Mouse (Mus musculus): ENCODE measurements at regions not wholly inside any gene's neighbourhood (a gene's known extent, or its start where the extent isn't known, plus 50 kb on each side); places are given as distances from the start of the nearest gene placed in this dataset.

GRCm38 (mm10) chr12:71618466-71618865 is 212.4 kb upstream of the Daam1 start:
- H3K4me3 ChIP-seq (ENCODE audit: low read depth, low read length): no peak overlapping the region

DNA sequence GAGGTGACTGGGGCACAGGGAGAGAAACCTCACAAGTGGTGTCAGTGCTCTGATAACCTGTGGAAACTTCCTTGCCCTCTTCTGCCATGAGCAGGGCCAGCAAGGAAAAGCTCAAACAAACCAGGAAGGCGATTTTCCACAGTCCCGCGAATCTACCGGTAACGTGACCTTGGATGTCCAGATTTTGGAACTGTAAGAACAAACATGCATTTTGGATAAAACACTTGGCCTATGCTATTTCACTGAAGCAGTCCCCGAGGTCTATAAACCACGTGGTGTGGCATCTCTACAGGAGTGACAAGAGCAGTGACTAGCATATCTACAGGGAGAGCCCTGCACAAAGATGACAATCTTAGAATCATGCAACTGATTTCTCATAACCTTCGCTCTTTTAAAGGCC is 211.9 kb upstream of the Daam1 start:
- no peaks in the 10 kb centered on the region for H3K27me3 ChIP-seq (ENCODE audit: insufficient read depth, low read length)
- TF ChIP-seq GATA2 (IDR thresholded peaks at IDR 0.05; ENCODE audit: borderline replicate concordance, low read depth, low read length): no peak
- H3K4me3 ChIP-seq (ENCODE audit: low read depth, low read length): no peak overlapping the region
- ATAC-seq (ENCODE audit: extremely low read depth, insufficient number of reproducible peaks, low FRiP score, poor library complexity, severe bottlenecking): no peak
- H3K4me1 ChIP-seq (ENCODE audit: insufficient read depth, low read depth, low read length): no peaks in the 10 kb centered on the region
- no peaks in the 10 kb centered on the region for H3K36me3 ChIP-seq (replicated peaks)
- H3K9me3 ChIP-seq (replicated peaks): no peaks in the 10 kb centered on the region
- DNase-seq (ENCODE audit: low spot score): no peak

More at GRCm38 (mm10) chr12:71618466-71618865, 212.4 kb upstream of the Daam1 start:
- Histone ChIP-seq H3K4me1 (ENCODE audit: insufficient read depth, low read depth, low read length) (no peaks in the 10 kb centered on the region), H3K36me3 (replicated peaks) (no peaks in the 10 kb centered on the region), H3K9me3 (replicated peaks) (no peaks in the 10 kb centered on the region), H3K27me3 (ENCODE audit: insufficient read depth, low read length) (no peaks in the 10 kb centered on the region)
- ATAC-seq (ENCODE audit: extremely low read depth, insufficient number of reproducible peaks, low FRiP score, poor library complexity, severe bottlenecking) (no peak), DNase-seq (ENCODE audit: low spot score) (no peak)
- no peak for TF ChIP-seq CTCF (IDR thresholded peaks at IDR 0.05; ENCODE audit: low read depth, low read length)
- no peak for TF ChIP-seq TAL1 (conservative IDR thresholded peaks at IDR 0.05; ENCODE audit: low read depth, low read length)
- TF ChIP-seq GATA1 (IDR thresholded peaks at IDR 0.05; ENCODE audit: borderline replicate concordance, low read length): no peak
- TF ChIP-seq GATA2 (IDR thresholded peaks at IDR 0.05; ENCODE audit: borderline replicate concordance, low read depth, low read length): no peak
- no peak for TF ChIP-seq POLR2AphosphoS5 (IDR thresholded peaks at IDR 0.05; ENCODE audit: insufficient replicate concordance, low read depth, low read length)

DNA sequence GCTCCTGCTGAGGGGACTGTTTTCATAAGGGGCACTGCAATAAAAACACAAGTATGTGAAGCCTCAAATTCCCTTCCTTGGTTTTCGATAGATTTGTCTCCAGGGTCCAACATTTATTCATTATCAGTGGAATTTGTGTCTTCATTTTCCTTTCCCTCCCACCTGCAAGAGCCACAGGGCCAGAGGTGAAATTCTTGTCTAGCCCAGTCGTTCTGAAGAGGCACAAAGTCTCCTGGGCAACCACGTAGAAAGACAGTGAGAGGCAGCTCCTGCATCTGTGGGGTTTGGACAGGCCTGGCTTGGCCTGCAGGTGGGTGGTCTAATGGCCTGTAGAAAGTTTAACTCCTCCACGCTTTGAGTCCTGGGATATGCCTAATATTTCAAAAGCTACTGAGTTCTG is 211.3 kb upstream of the Daam1 start:
- no peaks in the 10 kb centered on the region for H3K9me3 ChIP-seq (replicated peaks)
- H3K36me3 ChIP-seq (replicated peaks): no peaks in the 10 kb centered on the region
- H3K27me3 ChIP-seq (ENCODE audit: insufficient read depth, low read length): no peaks in the 10 kb centered on the region
- DNase-seq (ENCODE audit: low spot score) (no peak), ATAC-seq (ENCODE audit: extremely low read depth, insufficient number of reproducible peaks, low FRiP score, poor library complexity, severe bottlenecking) (no peak)
- no peak overlapping the region for H3K4me3 ChIP-seq (ENCODE audit: low read depth, low read length)
- no peaks in the 10 kb centered on the region for H3K4me1 ChIP-seq (ENCODE audit: insufficient read depth, low read depth, low read length)
- TF ChIP-seq TAL1 (conservative IDR thresholded peaks at IDR 0.05; ENCODE audit: low read depth, low read length): no peak
- TF ChIP-seq POLR2AphosphoS5 (IDR thresholded peaks at IDR 0.05; ENCODE audit: insufficient replicate concordance, low read depth, low read length): no peak
- TF ChIP-seq GATA1 (IDR thresholded peaks at IDR 0.05; ENCODE audit: borderline replicate concordance, low read length): no peak
- TF ChIP-seq GATA2 (IDR thresholded peaks at IDR 0.05; ENCODE audit: borderline replicate concordance, low read depth, low read length): no peak
- TF ChIP-seq CTCF (IDR thresholded peaks at IDR 0.05; ENCODE audit: low read depth, low read length): no peak

DNA sequence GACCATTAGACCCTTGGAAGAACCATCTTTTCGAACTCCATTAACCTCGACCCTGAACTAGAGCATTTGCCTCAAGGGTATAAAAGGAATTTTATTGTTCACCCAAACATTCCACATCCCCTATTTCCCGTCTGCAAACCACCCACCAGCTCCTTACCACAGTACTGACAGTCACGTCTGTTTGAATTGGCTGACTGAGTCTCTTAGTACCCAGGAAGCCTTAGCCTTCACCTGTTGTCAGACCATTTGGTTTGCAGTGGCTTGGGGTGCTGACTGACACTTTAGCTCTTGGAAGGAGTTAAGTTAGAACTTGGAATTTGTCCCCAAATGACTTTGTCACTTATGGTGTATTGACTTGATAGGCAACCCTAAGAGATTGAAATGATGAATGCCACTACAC is 209.3 kb upstream of the Daam1 start:
- Histone ChIP-seq H3K36me3 (replicated peaks) (no peaks in the 10 kb centered on the region), H3K4me1 (ENCODE audit: insufficient read depth, low read depth, low read length) (no peaks in the 10 kb centered on the region), H3K4me3 (ENCODE audit: low read depth, low read length) (no peak overlapping the region), H3K27me3 (ENCODE audit: insufficient read depth, low read length) (no peaks in the 10 kb centered on the region), H3K9me3 (replicated peaks) (no peaks in the 10 kb centered on the region)
- no peak for TF ChIP-seq GATA1 (IDR thresholded peaks at IDR 0.05; ENCODE audit: borderline replicate concordance, low read length)
- no peak for TF ChIP-seq TAL1 (conservative IDR thresholded peaks at IDR 0.05; ENCODE audit: low read depth, low read length)
- TF ChIP-seq CTCF (IDR thresholded peaks at IDR 0.05; ENCODE audit: low read depth, low read length): no peak
- no peak for TF ChIP-seq GATA2 (IDR thresholded peaks at IDR 0.05; ENCODE audit: borderline replicate concordance, low read depth, low read length)
- TF ChIP-seq POLR2AphosphoS5 (IDR thresholded peaks at IDR 0.05; ENCODE audit: insufficient replicate concordance, low read depth, low read length): no peak
- DNase-seq (ENCODE audit: low spot score) (no peak), ATAC-seq (ENCODE audit: extremely low read depth, insufficient number of reproducible peaks, low FRiP score, poor library complexity, severe bottlenecking) (no peak)

- H3K4me3 ChIP-seq (ENCODE audit: low read depth, low read length): no peak overlapping the region
- no peak for ATAC-seq (ENCODE audit: extremely low read depth, insufficient number of reproducible peaks, low FRiP score, poor library complexity, severe bottlenecking)
- no peaks in the 10 kb centered on the region for H3K4me1 ChIP-seq (ENCODE audit: insufficient read depth, low read depth, low read length)
- no peaks in the 10 kb centered on the region for H3K9me3 ChIP-seq (replicated peaks)
- DNase-seq (ENCODE audit: low spot score): no peak
- H3K27me3 ChIP-seq (ENCODE audit: insufficient read depth, low read length): peaks cover 2% of the 10 kb centered on the region; the same call in 1 of the 2 replicates
- H3K36me3 ChIP-seq (replicated peaks): no peaks in the 10 kb centered on the region
- TF ChIP-seq TAL1 (conservative IDR thresholded peaks at IDR 0.05; ENCODE audit: low read depth, low read length) (no peak), POLR2AphosphoS5 (IDR thresholded peaks at IDR 0.05; ENCODE audit: insufficient replicate concordance, low read depth, low read length) (no peak), CTCF (IDR thresholded peaks at IDR 0.05; ENCODE audit: low read depth, low read length) (no peak)
These were observed 208.1 kb upstream of the Daam1 start for GRCm38 (mm10) chr12:71622761-71623160.

GRCm38 (mm10) chr12:71623271-71623670 is 207.6 kb upstream of the Daam1 start:
- Histone ChIP-seq H3K4me3 (ENCODE audit: low read depth, low read length) (no peak overlapping the region), H3K27me3 (ENCODE audit: insufficient read depth, low read length) (peaks cover 2% of the 10 kb centered on the region; the same call in 1 of the 2 replicates), H3K4me1 (ENCODE audit: insufficient read depth, low read depth, low read length) (no peaks in the 10 kb centered on the region), H3K36me3 (replicated peaks) (no peaks in the 10 kb centered on the region), H3K9me3 (replicated peaks) (no peaks in the 10 kb centered on the region)
- no peak for DNase-seq (ENCODE audit: low spot score)
- no peak for ATAC-seq (ENCODE audit: extremely low read depth, insufficient number of reproducible peaks, low FRiP score, poor library complexity, severe bottlenecking)
- TF ChIP-seq GATA2 (IDR thresholded peaks at IDR 0.05; ENCODE audit: borderline replicate concordance, low read depth, low read length) (no peak), GATA1 (IDR thresholded peaks at IDR 0.05; ENCODE audit: borderline replicate concordance, low read length) (no peak), POLR2AphosphoS5 (IDR thresholded peaks at IDR 0.05; ENCODE audit: insufficient replicate concordance, low read depth, low read length) (no peak), TAL1 (conservative IDR thresholded peaks at IDR 0.05; ENCODE audit: low read depth, low read length) (no peak), CTCF (IDR thresholded peaks at IDR 0.05; ENCODE audit: low read depth, low read length) (no peak)

GRCm38 (mm10) chr12:71624076-71624475 is 206.8 kb upstream of the Daam1 start:
- Histone ChIP-seq H3K27me3 (ENCODE audit: insufficient read depth, low read length) (peaks cover 2% of the 10 kb centered on the region; the same call in 1 of the 2 replicates), H3K4me1 (ENCODE audit: insufficient read depth, low read depth, low read length) (no peaks in the 10 kb centered on the region), H3K36me3 (replicated peaks) (no peaks in the 10 kb centered on the region), H3K9me3 (replicated peaks) (no peaks in the 10 kb centered on the region), H3K4me3 (ENCODE audit: low read depth, low read length) (no peak overlapping the region)
- no peak for DNase-seq (ENCODE audit: low spot score)
- ATAC-seq (ENCODE audit: extremely low read depth, insufficient number of reproducible peaks, low FRiP score, poor library complexity, severe bottlenecking): no peak
- no peak for TF ChIP-seq POLR2AphosphoS5 (IDR thresholded peaks at IDR 0.05; ENCODE audit: insufficient replicate concordance, low read depth, low read length)
- no peak for TF ChIP-seq GATA1 (IDR thresholded peaks at IDR 0.05; ENCODE audit: borderline replicate concordance, low read length)
- TF ChIP-seq GATA2 (IDR thresholded peaks at IDR 0.05; ENCODE audit: borderline replicate concordance, low read depth, low read length): no peak
- no peak for TF ChIP-seq CTCF (IDR thresholded peaks at IDR 0.05; ENCODE audit: low read depth, low read length)
- no peak for TF ChIP-seq TAL1 (conservative IDR thresholded peaks at IDR 0.05; ENCODE audit: low read depth, low read length)
